Mouse (Mus musculus): ENCODE measurements around the gene Cxcl13. TPM values are rescaled to one million over a fixed set of nuclear protein-coding genes. Genes with fewer than 3 reads are reported as not detected.

The Cxcl13 gene
- polyA plus RNA-seq (2017; shearing (Covaris generic)) = 0.24 TPM

DNA sequence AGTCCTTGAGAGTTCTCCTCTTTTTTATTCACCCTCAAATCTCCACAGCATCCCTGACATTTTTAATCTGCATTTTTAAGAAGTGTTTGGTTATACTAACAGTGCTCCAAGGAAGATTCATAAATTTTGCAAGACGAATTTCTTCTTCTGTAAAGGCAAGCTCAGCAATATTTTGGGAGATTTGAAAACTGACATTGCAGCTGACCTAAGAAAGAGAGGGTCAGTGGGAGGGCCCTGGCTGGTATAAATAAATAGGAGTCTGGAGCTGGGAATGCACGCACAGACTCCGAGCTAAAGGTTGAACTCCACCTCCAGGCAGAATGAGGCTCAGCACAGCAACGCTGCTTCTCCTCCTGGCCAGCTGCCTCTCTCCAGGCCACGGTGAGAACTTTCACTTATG lies at the start of gene Cxcl13:
Cxcl13 (plus strand) TSS at position 301 of the 400 bp plus-strand sequence.

Other genes starting within 250 kb of the Cxcl13 start
- gene Gm7978, start 220.8 kb upstream of the Cxcl13 start, polyA plus RNA-seq (2017; shearing (Covaris generic)) = not detected
- not detected for gene Gm7982, start 214.9 kb upstream of the Cxcl13 start, polyA plus RNA-seq (2017; shearing (Covaris generic))
- gene E330014E10Rik, start 181.0 kb upstream of the Cxcl13 start, polyA plus RNA-seq (2017; shearing (Covaris generic)) = not detected
- gene Cnot6l, start 207.2 kb downstream of the Cxcl13 start, polyA plus RNA-seq (2017; shearing (Covaris generic)) = 74.3 TPM